Comparison of ENCODE assay signal across 11 mouse cellular contexts in the genomic region with DNA sequence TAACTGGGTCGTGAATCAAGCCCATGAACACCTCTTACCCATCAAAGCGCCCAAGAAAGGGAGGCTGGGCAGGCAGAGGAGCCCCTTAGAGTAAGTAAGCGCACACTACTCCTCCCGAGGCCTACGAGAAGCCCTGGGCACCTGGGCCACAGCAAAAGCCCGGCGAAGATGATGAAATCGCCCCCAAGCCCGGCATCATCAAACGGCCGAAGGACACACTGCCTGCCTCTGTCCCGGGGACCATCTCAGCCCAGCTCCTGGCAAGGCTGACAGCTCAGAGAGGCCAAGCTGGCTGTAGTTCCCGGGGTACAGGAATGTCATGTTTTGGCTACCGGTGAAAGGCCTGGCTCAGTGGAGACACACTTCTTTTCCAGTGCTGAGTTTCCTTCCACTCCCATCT. TPM values are rescaled to one million over a fixed set of nuclear protein-coding genes. Genes with fewer than 3 reads are reported as not detected.
DNase-seq lines count a peak whose midpoint lies in the region; ATAC-seq lines count a peak whose summit lies in the region.
"Had no signal": no experiment of that assay in that cellular context is flagged by ENCODE, and none has a peak within 500 bp of the region (broad histone marks: within the 10 kb centered on the region; RNA-seq: fewer than 3 reads in every experiment).

No protein-coding gene starts in this region.

- peak overlapping the region; percentile 39; the same call in 1 of the 2 replicates for H3K27ac ChIP-seq in heart, embryonic 16.5 days (ENCODE audit: low read length)
- peak overlapping the region; percentile 44; the same call in 1 of the 2 replicates for H3K27ac ChIP-seq in midbrain, embryonic 16.5 days (ENCODE audit: low read length)
- H3K27ac ChIP-seq in midbrain, embryonic 15.5 days: no peak overlapping the region
- 0 out of 2 replicates have a peak overlapping the region, but pooled peaks have one; percentile 4 for H3K27ac ChIP-seq in neural tube, embryonic 14.5 days (ENCODE audit: low read depth, low read length)
- H3K27ac ChIP-seq: macrophage had no signal

- H3K4me1 ChIP-seq in heart, embryonic 16.5 days (ENCODE audit: control insufficient read depth, insufficient read depth, low read length): peaks cover 31% of the 10 kb centered on the region
- H3K4me1 ChIP-seq in midbrain, embryonic 16.5 days (ENCODE audit: control insufficient read depth, insufficient read depth, low read length): 0 out of 2 replicates have a peak, but pooled peaks cover 4% of the 10 kb centered on the region
- H3K4me1 ChIP-seq in midbrain, embryonic 15.5 days: peaks cover 4% of the 10 kb centered on the region; the same call in 1 of the 2 replicates
- no peaks in the 10 kb centered on the region for H3K4me1 ChIP-seq in neural tube, embryonic 14.5 days (ENCODE audit: control insufficient read depth, insufficient read depth, low read length)

- WGBS in heart, embryonic 16.5 days: 66% methylated on average over 14 of the region's 14 CpGs
- WGBS in midbrain, embryonic 16.5 days: 68% methylated on average over 14 of the region's 14 CpGs
- WGBS in midbrain, embryonic 15.5 days: 71% methylated on average over 14 of the region's 14 CpGs
- WGBS in neural tube, embryonic 14.5 days: 58% methylated on average over 14 of the region's 14 CpGs

- H3K36me3 ChIP-seq in heart, embryonic 16.5 days (ENCODE audit: control insufficient read depth, insufficient read depth): peaks cover 14% of the 10 kb centered on the region; the same call in 1 of the 2 replicates
- no peaks in the 10 kb centered on the region for H3K36me3 ChIP-seq in midbrain, embryonic 16.5 days (ENCODE audit: control insufficient read depth, insufficient read depth, low read length)
- no peaks in the 10 kb centered on the region for H3K36me3 ChIP-seq in midbrain, embryonic 15.5 days (replicated peaks)
- H3K36me3 ChIP-seq in neural tube, embryonic 14.5 days (ENCODE audit: control insufficient read depth, insufficient read depth, low read length): no peaks in the 10 kb centered on the region

- no peak overlapping the region for H3K9ac ChIP-seq in heart, embryonic 16.5 days (ENCODE audit: low read length)
- H3K9ac ChIP-seq in midbrain, embryonic 16.5 days (ENCODE audit: low read depth, low read length): no peak overlapping the region
- no peak overlapping the region for H3K9ac ChIP-seq in midbrain, embryonic 15.5 days
- no peak overlapping the region for H3K9ac ChIP-seq in neural tube, embryonic 14.5 days (replicated peaks; ENCODE audit: low read depth, low read length)

- ATAC-seq in heart, embryonic 16.5 days (replicated peaks; ENCODE audit: extremely low read depth, insufficient read depth, low FRiP score): no peak
- ATAC-seq in midbrain, embryonic 16.5 days: no peak
- ATAC-seq in midbrain, embryonic 15.5 days (replicated peaks): no peak
- no peak for ATAC-seq in neural tube, embryonic 14.5 days (ENCODE audit: low read depth)

- H3K4me3 ChIP-seq in heart, embryonic 16.5 days (ENCODE audit: low read length): no peak overlapping the region
- H3K4me3 ChIP-seq in midbrain, embryonic 16.5 days (ENCODE audit: low read depth, low read length): no peak overlapping the region
- no peak overlapping the region for H3K4me3 ChIP-seq in midbrain, embryonic 15.5 days
- H3K4me3 ChIP-seq in neural tube, embryonic 14.5 days (ENCODE audit: low read depth, low read length): no peak overlapping the region

- DNase-seq in heart, adult 11 months: no peak
- peak; percentile 41 for DNase-seq in gastrocnemius, adult 18-20 months (ENCODE audit: low spot score)
- no peak for DNase-seq in embryo, embryonic 11 days
- DNase-seq in left cerebral cortex, adult 18-20 months (ENCODE audit: low spot score in 2 of 2): no peak
- DNase-seq: kidney, adult 11 months; right cerebral cortex, adult 18-20 months had no signal

- H3K9me3 ChIP-seq in heart, embryonic 16.5 days (replicated peaks; ENCODE audit: control insufficient read depth, low read length): no peaks in the 10 kb centered on the region
- H3K9me3 ChIP-seq in midbrain, embryonic 16.5 days (replicated peaks; ENCODE audit: control insufficient read depth, low read length, poor library complexity, severe bottlenecking): no peaks in the 10 kb centered on the region
- H3K9me3 ChIP-seq in midbrain, embryonic 15.5 days: no peaks in the 10 kb centered on the region
- no peaks in the 10 kb centered on the region for H3K9me3 ChIP-seq in neural tube, embryonic 14.5 days (ENCODE audit: control insufficient read depth, low read length)

- H3K27me3 ChIP-seq in heart, embryonic 16.5 days (ENCODE audit: control insufficient read depth, insufficient read depth, low read length): no peaks in the 10 kb centered on the region
- H3K27me3 ChIP-seq in midbrain, embryonic 16.5 days (ENCODE audit: control insufficient read depth, insufficient read depth, low read depth, low read length): no peaks in the 10 kb centered on the region
- no peaks in the 10 kb centered on the region for H3K27me3 ChIP-seq in midbrain, embryonic 15.5 days (replicated peaks)
- no peaks in the 10 kb centered on the region for H3K27me3 ChIP-seq in neural tube, embryonic 14.5 days (ENCODE audit: control insufficient read depth, insufficient read depth, low read length)

- H3K4me2 ChIP-seq in heart, embryonic 16.5 days (ENCODE audit: low read depth, low read length): no peak overlapping the region
- H3K4me2 ChIP-seq in midbrain, embryonic 16.5 days (ENCODE audit: low read length): no peak overlapping the region
- no peak overlapping the region for H3K4me2 ChIP-seq in midbrain, embryonic 15.5 days
- no peak overlapping the region for H3K4me2 ChIP-seq in neural tube, embryonic 14.5 days (ENCODE audit: low read depth, low read length)

RNA-seq across cellular contexts. Expression of a gene that starts 23.8 kb away (rescaled TPM):
- 12.8 and 13.7 TPM in 2 replicates for polyA plus RNA-seq in heart, embryonic 16.5 days (2015; fragmentation: Nextera tagmentation; extraction: Ambion mirVana)
- polyA plus RNA-seq in midbrain, embryonic 16.5 days (2015; fragmentation: Nextera tagmentation; extraction: Ambion mirVana): 0.99 and 1.0 TPM in 2 replicates
- 1.5 and 1.9 TPM in 2 replicates for polyA plus RNA-seq in midbrain, embryonic 15.5 days (2015; fragmentation: Nextera tagmentation; extraction: Ambion mirVana)
- total RNA-seq in gastrocnemius, adult 18-20 months (2021): 1 to 10 TPM; 5.1 TPM
- 1.0 and 2.2 TPM in 2 replicates for polyA plus RNA-seq in neural tube, embryonic 14.5 days (2014; fragmentation: Nextera tagmentation; extraction: Ambion mirVana)
- 1 to 10 TPM; 2.1 to 2.5 TPM for total RNA-seq in left cerebral cortex, adult 18-20 months (2021)
